Mouse (Mus musculus): ENCODE measurements around the gene Dot1l.

DNA sequence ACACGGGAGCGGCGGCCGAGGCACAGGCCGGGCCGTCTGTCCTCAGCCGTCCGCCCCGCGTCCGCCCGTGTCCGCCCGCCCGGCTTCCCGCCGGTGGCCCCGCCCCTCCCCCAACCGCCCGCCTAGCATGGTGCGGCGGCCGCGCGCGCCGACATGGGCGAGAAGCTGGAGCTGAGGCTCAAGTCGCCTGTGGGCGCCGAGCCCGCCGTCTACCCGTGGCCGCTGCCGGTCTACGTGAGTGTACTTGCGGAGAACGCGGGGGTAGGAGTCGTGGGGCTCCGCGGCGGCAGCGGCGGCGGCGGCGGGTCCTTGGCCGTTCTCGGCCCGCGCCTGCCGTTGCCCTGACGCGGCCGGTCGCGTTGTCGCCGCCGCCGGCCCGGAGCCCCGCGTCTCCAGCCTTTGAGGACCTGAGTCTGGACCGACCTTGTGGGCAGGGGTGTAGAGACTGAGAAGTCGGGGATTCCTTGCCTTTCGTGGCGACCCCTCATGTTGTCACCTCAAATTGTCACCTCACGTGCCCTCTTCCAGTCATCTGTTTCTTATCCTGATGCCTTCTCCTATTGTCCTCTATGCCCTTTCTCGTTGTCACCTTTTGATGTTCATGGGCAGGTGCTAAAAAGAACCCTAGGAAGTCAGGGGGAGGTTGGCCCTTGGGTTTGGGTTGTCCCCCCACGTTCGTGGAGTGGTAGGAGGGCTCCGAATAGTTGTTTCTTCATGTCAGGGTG is 447 bp downstream of the Dot1l start:
- TF ChIP-seq CTCF (IDR thresholded peaks at IDR 0.05; ENCODE audit: borderline replicate concordance, insufficient read depth, low read length) (no peak), POLR2A (IDR thresholded peaks at IDR 0.05; ENCODE audit: low read depth, low read length) (no peak)

Measured in embryonic fibroblast, embryonic 13.5 days (primary cell).